Mouse (Mus musculus): Measurements from ENCODE around the gene Spin1.

- no peak for TF ChIP-seq CTCF (IDR thresholded peaks at IDR 0.05; ENCODE audit: low read depth, low read length)
- no peak for TF ChIP-seq GATA2 (IDR thresholded peaks at IDR 0.05; ENCODE audit: borderline replicate concordance, low read depth, low read length)
Observed at GRCm38 (mm10) chr13:51051016-51051415, 49.7 kb upstream of the Spin1 start.
